Mouse (Mus musculus): ENCODE data around the gene Zfp512. TPM values are rescaled to one million over a fixed set of nuclear protein-coding genes. Genes with fewer than 3 reads are reported as not detected.
A peak's percentile ranks its signal among the peaks of the same experiment; 100 is the strongest.
"Not testable (repeated sequence)": the region's sequence is repeated elsewhere in the genome, so short reads cannot be mapped to it uniquely, and the experiment has no call there.

Gene Zfp512
- 17.2 and 29.0 TPM in 2 replicates for polyA plus RNA-seq (2011; ENCODE audit: insufficient read depth, insufficient read length, low replicate concordance, missing spikeins)

DNA sequence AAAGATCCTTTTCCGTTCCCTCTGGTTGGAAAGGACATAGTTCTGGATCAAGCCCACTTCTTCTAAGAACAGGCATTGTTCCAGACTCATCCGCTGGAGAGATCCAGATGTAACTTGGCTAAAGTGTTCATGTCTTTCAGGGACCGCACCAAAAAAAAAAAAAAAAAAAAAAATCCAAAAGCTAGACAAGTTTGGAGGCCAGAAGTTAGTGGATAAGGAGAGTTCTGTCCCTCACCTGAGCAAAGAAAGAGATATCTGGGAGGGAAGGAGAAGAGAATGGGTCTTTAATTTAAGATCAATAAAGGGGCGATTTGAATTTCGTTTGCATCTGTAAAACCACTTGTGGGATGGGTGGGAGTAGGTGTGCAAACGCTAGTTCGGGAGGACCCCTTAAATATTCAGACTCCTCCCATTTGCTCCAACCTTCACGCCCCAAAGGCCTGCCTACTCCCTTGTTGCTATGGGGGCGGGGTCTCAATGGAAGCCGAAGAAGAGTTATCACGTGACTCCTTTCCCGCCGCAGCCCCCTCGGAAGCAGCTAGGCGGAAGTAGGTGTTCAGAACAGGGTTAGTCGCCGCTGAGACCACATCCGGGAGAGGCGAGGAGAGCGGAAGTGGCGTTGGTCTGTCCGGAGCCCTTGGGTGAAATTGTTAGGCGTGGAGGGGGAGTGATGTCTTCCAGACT lies at the start of gene Zfp512:
Gene Zfp512, plus strand, starts transcription at position 554 of the 684 bp plus-strand sequence.
- peak within 1 kb of the TSS; percentile 74 for H3K4me3 ChIP-seq (replicated peaks; ENCODE audit: control insufficient read depth, low read depth, low read length)
- no peaks in the 10 kb centered on the region; the same call in 1 of the 2 replicates for H3K4me1 ChIP-seq (ENCODE audit: control insufficient read depth, insufficient read depth, low read length)
- TF ChIP-seq POLR2A (IDR thresholded peaks at IDR 0.05; ENCODE audit: borderline replicate concordance, control insufficient read depth, low read depth, low read length) (no peak), CTCF (IDR thresholded peaks at IDR 0.05; ENCODE audit: control insufficient read depth, insufficient read depth, low read length) (no peak)
- peak within 1 kb of the TSS; percentile 46 for H3K27ac ChIP-seq (ENCODE audit: control insufficient read depth, insufficient read depth, low read depth, low read length, poor library complexity)
- WGBS, result 9% methylated on average over 23 of the region's 23 CpGs

DNA sequence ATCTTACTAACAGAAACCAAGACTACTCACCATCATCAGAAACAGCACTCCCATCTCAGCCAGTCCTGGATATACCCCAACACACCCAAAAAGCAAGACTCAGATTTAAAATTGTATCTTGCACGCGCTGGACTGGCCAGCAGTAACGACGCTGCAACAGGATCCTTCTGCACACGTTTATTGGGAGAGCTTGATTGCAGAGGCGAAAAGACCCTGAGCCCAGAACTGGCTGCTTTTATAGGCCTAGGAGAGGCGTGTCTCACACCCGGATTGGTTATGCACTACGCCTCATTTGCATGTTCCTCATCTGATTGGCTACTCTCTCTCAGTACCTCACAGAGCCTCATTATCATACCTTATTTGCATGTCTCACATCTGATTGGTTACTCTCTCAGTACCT lies 17.5 kb upstream of the Zfp512 start:
- WGBS, result 91% methylated on average over 9 of the region's 9 CpGs
- not testable (repeated sequence) for H3K4me1 ChIP-seq (ENCODE audit: control insufficient read depth, insufficient read depth, low read length); H3K4me3 ChIP-seq (replicated peaks; ENCODE audit: control insufficient read depth, low read depth, low read length); H3K27ac ChIP-seq (ENCODE audit: control insufficient read depth, insufficient read depth, low read depth, low read length, poor library complexity)

DNA sequence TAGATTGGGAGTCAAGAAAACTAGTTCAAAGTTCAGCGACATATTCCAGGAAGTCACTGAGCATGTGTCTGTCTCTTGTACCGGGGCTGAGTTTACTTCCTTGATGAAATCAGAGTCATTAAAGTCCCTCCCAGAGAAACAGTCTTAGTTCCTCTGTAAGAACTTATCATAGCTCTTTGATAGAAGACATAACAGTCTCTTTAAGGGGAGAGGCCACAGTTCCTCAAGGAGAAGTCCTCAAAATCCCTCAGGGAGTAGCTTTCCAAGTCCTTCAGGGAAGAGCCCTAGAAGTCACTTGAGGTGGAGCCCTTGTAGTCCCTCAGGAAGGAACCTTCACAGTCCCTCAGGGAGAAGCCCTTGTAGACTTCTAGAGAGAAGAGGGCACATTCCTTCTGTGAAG lies 895 bp upstream of the Zfp512 start:
- TF ChIP-seq POLR2A (IDR thresholded peaks at IDR 0.05; ENCODE audit: borderline replicate concordance, control insufficient read depth, low read depth, low read length), result no peak
- TF ChIP-seq CTCF (IDR thresholded peaks at IDR 0.05; ENCODE audit: control insufficient read depth, insufficient read depth, low read length), result no peak

DNA sequence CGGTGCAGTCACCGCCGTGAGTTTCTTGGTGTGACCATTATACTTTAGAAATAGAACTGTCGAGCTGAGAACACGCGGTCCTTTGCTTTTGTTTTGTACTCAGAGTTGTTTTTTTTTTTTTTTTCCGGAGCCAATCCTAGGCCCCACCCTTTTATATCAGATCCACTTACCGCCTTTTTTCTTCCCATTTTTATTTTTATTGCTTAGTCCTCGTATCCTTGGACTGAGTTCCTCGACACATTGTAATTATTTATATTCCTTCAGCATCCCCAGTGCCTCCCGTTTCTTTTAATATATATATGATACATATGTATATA lies 289 bp downstream of the Zfp512 start:
- under 1% methylated on average over 11 of the region's 11 CpGs for WGBS
- no peaks in the 10 kb centered on the region; the same call in 1 of the 2 replicates for H3K4me1 ChIP-seq (ENCODE audit: control insufficient read depth, insufficient read depth, low read length)
- H3K27ac ChIP-seq (ENCODE audit: control insufficient read depth, insufficient read depth, low read depth, low read length, poor library complexity), result peak overlapping the region; percentile 46
- peak overlapping the region; percentile 74 for H3K4me3 ChIP-seq (replicated peaks; ENCODE audit: control insufficient read depth, low read depth, low read length)
- TF ChIP-seq CTCF (IDR thresholded peaks at IDR 0.05; ENCODE audit: control insufficient read depth, insufficient read depth, low read length) (no peak), POLR2A (IDR thresholded peaks at IDR 0.05; ENCODE audit: borderline replicate concordance, control insufficient read depth, low read depth, low read length) (no peak)

More for the DNA sequence above, 895 bp upstream of the Zfp512 start:
- WGBS, result 18% methylated on average over 2 of the region's 2 CpGs
- Histone ChIP-seq H3K27ac (ENCODE audit: control insufficient read depth, insufficient read depth, low read depth, low read length, poor library complexity) (no peak overlapping the region), H3K4me1 (ENCODE audit: control insufficient read depth, insufficient read depth, low read length) (no peaks in the 10 kb centered on the region; the same call in 1 of the 2 replicates), H3K4me3 (replicated peaks; ENCODE audit: control insufficient read depth, low read depth, low read length) (no peak overlapping the region)

- H3K4me3 ChIP-seq (replicated peaks; ENCODE audit: control insufficient read depth, low read depth, low read length), result peak overlapping the region; percentile 68
- TF ChIP-seq POLR2A (IDR thresholded peaks at IDR 0.05; ENCODE audit: borderline replicate concordance, control insufficient read depth, low read depth, low read length) (no peak), CTCF (IDR thresholded peaks at IDR 0.05; ENCODE audit: control insufficient read depth, insufficient read depth, low read length) (no peak)
- H3K4me1 ChIP-seq (ENCODE audit: control insufficient read depth, insufficient read depth, low read length), result no peaks in the 10 kb centered on the region; the same call in 1 of the 2 replicates
- H3K27ac ChIP-seq (ENCODE audit: control insufficient read depth, insufficient read depth, low read depth, low read length, poor library complexity), result peak overlapping the region; percentile 41; the same call in 1 of the 2 replicates
- 7% methylated on average over 7 of the region's 7 CpGs for WGBS
Observed at GRCm38 (mm10) chr5:31452886-31453410, 717 bp downstream of the Zfp512 start.

- TF ChIP-seq CTCF (IDR thresholded peaks at IDR 0.05; ENCODE audit: control insufficient read depth, insufficient read depth, low read length), result no peak
- no peak overlapping the region for H3K4me3 ChIP-seq (replicated peaks; ENCODE audit: control insufficient read depth, low read depth, low read length)
- no peaks in the 10 kb centered on the region for H3K4me1 ChIP-seq (ENCODE audit: control insufficient read depth, insufficient read depth, low read length)
- WGBS, result 44% methylated on average over 3 of the region's 3 CpGs
- no peak overlapping the region for H3K27ac ChIP-seq (ENCODE audit: control insufficient read depth, insufficient read depth, low read depth, low read length, poor library complexity)
Observed at GRCm38 (mm10) chr5:31467798-31468197, 15.6 kb downstream of the Zfp512 start.

DNA sequence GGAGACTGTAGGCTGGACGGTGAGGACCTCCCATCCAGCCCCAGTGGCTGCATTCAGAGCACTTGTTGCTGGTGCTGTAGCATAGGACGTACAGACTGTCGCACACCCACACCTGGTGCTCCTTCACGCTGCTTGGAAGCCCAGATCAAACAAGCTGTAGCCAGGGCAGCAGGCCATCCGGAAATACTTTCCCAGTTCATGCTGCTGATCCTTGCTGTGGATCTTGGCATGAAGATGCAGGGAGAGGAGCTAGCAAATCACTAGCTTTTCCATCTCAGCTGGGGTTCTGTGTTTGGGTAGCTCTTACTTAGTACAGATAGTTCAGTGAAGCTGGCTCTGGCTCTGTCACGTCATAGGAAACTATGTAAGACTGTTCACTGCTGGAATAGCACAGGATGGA lies 17.5 kb downstream of the Zfp512 start:
- Histone ChIP-seq H3K4me1 (ENCODE audit: control insufficient read depth, insufficient read depth, low read length) (no peaks in the 10 kb centered on the region), H3K4me3 (replicated peaks; ENCODE audit: control insufficient read depth, low read depth, low read length) (no peak overlapping the region), H3K27ac (ENCODE audit: control insufficient read depth, insufficient read depth, low read depth, low read length, poor library complexity) (no peak overlapping the region)
- no peak for TF ChIP-seq CTCF (IDR thresholded peaks at IDR 0.05; ENCODE audit: control insufficient read depth, insufficient read depth, low read length)
- TF ChIP-seq POLR2A (IDR thresholded peaks at IDR 0.05; ENCODE audit: borderline replicate concordance, control insufficient read depth, low read depth, low read length), result no peak
- 91% methylated on average over 6 of the region's 6 CpGs for WGBS

- H3K27ac ChIP-seq (ENCODE audit: control insufficient read depth, insufficient read depth, low read depth, low read length, poor library complexity), result no peak overlapping the region
- WGBS, result 54% methylated on average over 7 of the region's 7 CpGs
- TF ChIP-seq CTCF (IDR thresholded peaks at IDR 0.05; ENCODE audit: control insufficient read depth, insufficient read depth, low read length) (peak; percentile 61), POLR2A (IDR thresholded peaks at IDR 0.05; ENCODE audit: borderline replicate concordance, control insufficient read depth, low read depth, low read length) (no peak)
- no peaks in the 10 kb centered on the region for H3K4me1 ChIP-seq (ENCODE audit: control insufficient read depth, insufficient read depth, low read length)
- H3K4me3 ChIP-seq (replicated peaks; ENCODE audit: control insufficient read depth, low read depth, low read length), result no peak overlapping the region
Observed at GRCm38 (mm10) chr5:31470334-31470733, 18.1 kb downstream of the Zfp512 start.

- TF ChIP-seq POLR2A (IDR thresholded peaks at IDR 0.05; ENCODE audit: borderline replicate concordance, control insufficient read depth, low read depth, low read length) (no peak), CTCF (IDR thresholded peaks at IDR 0.05; ENCODE audit: control insufficient read depth, insufficient read depth, low read length) (no peak)
- H3K4me3 ChIP-seq (replicated peaks; ENCODE audit: control insufficient read depth, low read depth, low read length), result no peak overlapping the region
- WGBS, result 89% methylated on average over 4 of the region's 4 CpGs
Observed at GRCm38 (mm10) chr5:31480536-31480935, 28.3 kb downstream of the Zfp512 start.

More at GRCm38 (mm10) chr5:31480536-31480935, 28.3 kb downstream of the Zfp512 start:
- Histone ChIP-seq H3K4me1 (ENCODE audit: control insufficient read depth, insufficient read depth, low read length) (no peaks in the 10 kb centered on the region), H3K27ac (ENCODE audit: control insufficient read depth, insufficient read depth, low read depth, low read length, poor library complexity) (no peak overlapping the region)
